Mouse (Mus musculus): ENCODE measurements around the gene Olfr1029.

DNA sequence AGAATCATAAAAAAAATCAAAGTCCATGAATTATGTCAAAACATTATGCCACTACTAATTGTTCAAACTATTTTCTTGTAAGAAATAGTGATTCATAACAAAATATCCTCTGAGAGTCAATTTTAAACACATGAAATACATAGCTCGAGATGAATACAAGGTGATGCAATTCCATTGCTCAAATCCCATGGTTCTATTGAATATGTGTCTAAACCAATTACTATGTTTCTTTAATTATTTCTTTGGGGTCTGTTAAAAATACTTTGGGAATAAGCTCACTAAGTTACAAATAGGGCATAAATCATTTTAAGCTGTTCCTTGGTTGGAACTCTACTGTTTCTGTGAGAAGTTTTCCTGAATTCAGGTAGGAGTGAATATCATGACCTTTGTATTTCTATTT, 5.3 kb downstream of the Olfr1029 start, which contains the start of gene Olfr1030:
- no peak for TF ChIP-seq POLR2A (IDR thresholded peaks at IDR 0.05; ENCODE audit: borderline replicate concordance, control insufficient read depth, low read depth, low read length)
- no peak for TF ChIP-seq CTCF (IDR thresholded peaks at IDR 0.05; ENCODE audit: control insufficient read depth, insufficient read depth, low read length)

Measured in bone marrow, adult 2 months (tissue).